Mouse (Mus musculus): Measurements from ENCODE around the gene Gm14295.
A peak's percentile ranks its signal among the peaks of the same experiment; 100 is the strongest.
"Not testable (repeated sequence)": the region's sequence is repeated elsewhere in the genome, so short reads cannot be mapped to it uniquely, and the experiment has no call there.

The Gm14295 gene

DNA sequence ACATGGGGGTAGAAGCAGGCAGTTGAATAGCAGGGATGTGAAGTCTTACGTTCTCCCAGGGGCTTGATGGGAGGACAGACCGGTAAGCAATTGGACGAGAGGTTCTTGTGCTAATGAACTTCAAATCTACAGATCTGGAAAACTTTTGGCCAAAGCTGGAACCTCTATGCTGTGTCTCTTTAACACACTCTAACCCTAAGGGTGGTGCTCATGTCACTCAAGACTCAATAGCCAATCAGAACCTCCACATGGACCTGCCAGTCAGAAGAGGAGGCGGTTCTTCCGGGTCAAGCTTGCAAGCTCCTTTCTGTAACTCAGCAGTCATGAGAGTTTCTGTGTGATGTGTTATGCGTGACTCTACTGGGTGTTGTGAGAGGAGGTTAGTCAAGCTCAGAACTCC, at the start of gene Gm14295:
Gene Gm14295 (plus strand): TSS at position 301 of the 400 bp plus-strand sequence.
- DNase-seq: not testable (repeated sequence)

GRCm38 (mm10) chr2:176798785-176799184, 373 bp downstream of the Gm14295 start:
- peak; percentile 0 for DNase-seq

GRCm38 (mm10) chr2:176830840-176831239, 32.4 kb downstream of the Gm14295 start, which contains the start of gene Gm14408:
Gm14408 (plus strand) TSS chr2:176831140.
- DNase-seq: not testable (repeated sequence)
